Comparison of ENCODE assay signal across 27 mouse cellular contexts in the genomic region with DNA sequence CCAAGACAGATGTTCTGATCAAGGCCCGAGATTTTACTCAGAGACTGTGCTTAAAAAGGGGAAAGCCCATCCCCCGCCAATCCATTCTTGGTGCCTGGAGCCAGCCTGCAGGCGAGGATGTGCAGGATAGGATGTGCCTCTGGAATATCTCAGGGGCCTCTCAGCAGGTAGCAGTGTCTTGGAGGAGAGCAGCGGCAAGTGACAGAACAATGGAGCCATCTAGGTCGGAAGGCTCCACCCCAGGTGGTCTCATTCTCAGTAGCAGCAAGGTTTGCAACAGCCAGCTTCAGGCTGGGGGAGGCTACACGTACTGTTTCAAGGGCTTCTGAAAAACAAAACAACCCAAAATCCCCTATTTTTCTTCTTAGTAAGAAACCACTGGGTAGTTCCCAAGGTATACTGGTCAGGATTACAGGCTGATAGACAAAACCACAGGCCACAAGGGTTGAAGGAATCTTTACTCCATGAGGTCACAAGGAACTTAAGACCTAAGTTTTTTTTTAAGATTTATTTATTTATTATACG. TPM values are rescaled to one million over a fixed set of nuclear protein-coding genes. Genes with fewer than 3 reads are reported as not detected.
DNase-seq lines count a peak whose midpoint lies in the region; ATAC-seq lines count a peak whose summit lies in the region.
"Had no signal": no experiment of that assay in that cellular context is flagged by ENCODE, and none has a peak within 500 bp of the region (broad histone marks: within the 10 kb centered on the region; RNA-seq: fewer than 3 reads in every experiment).

No protein-coding gene starts in this region.

- ATAC-seq in CD4-positive, CD25-positive, alpha-beta regulatory T cell, adult 4 months: peak; percentile 33
- ATAC-seq: forebrain, embryonic 16.5 days; hindbrain, embryonic 16.5 days; Patski had no signal

- peak; percentile 46 for DNase-seq in thymus, postnatal 4 days
- DNase-seq in thymus, adult 18-20 months: no peak
- peak; percentile 98 for DNase-seq in R1 (ENCODE audit: low read depth, low spot score)
- no peak for DNase-seq in layer of hippocampus, adult 9-11 months
- DNase-seq in heart, postnatal 4 days: no peak
- DNase-seq in c-Kit-positive CD71-positive TER-119-positive erythroid progenitor cells, embryonic 14.5 days (ENCODE audit: low spot score): no peak
- DNase-seq: adrenal gland, postnatal 14 days; B cell, adult 2 months; cerebellum, adult 18-20 months; cerebellum, adult 9-11 months; cerebellum, postnatal 36 days; gastrocnemius, postnatal 10 days; heart, adult 18-20 months; kidney, adult 11 months had no signal

RNA-seq across cellular contexts. Expression of a gene that starts 21.8 kb away (rescaled TPM):
- polyA plus RNA-seq in CD4-positive, CD25-positive, alpha-beta regulatory T cell, adult 4 months (2017; shearing (Covaris generic)): under 1 TPM in 1 of 2 experiments, not detected in 1; 0.44 TPM
- total RNA-seq in heart, postnatal 4 days (2021): not detected
- total RNA-seq: gastrocnemius, postnatal 10 days; gastrocnemius, postnatal 4 days; heart, postnatal 25 days had no signal
- polyA plus RNA-seq: embryonic facial prominence, embryonic 13.5 days; forebrain, embryonic 12.5 days; forebrain, embryonic 16.5 days; heart, embryonic 11.5 days; heart, embryonic 15.5 days; Patski had no signal

RNA-seq across cellular contexts. Expression of a gene that starts 22.4 kb away (rescaled TPM):
- polyA plus RNA-seq in CD4-positive, CD25-positive, alpha-beta regulatory T cell, adult 4 months (2017; shearing (Covaris generic)): not detected
- total RNA-seq in heart, postnatal 4 days (2021): not detected
- total RNA-seq: adrenal gland, postnatal 14 days; gastrocnemius, postnatal 10 days; gastrocnemius, postnatal 4 days; heart, adult 18-20 months; heart, postnatal 25 days had no signal
- polyA plus RNA-seq: embryonic facial prominence, embryonic 13.5 days; forebrain, embryonic 12.5 days; forebrain, embryonic 16.5 days; frontal cortex, adult 2 months; heart, embryonic 11.5 days; heart, embryonic 15.5 days; hindbrain, embryonic 12.5 days; hindbrain, embryonic 16.5 days; intestine, embryonic 14.5 days; Patski had no signal

RNA-seq across cellular contexts. Expression of a gene that starts 33.4 kb away (rescaled TPM):
- polyA plus RNA-seq in CD4-positive, CD25-positive, alpha-beta regulatory T cell, adult 4 months (2017; shearing (Covaris generic)): 10 to 100 TPM; 78.8 to 89.1 TPM
- 10 to 100 TPM; 61.8 to 61.9 TPM for total RNA-seq in heart, postnatal 4 days (2021)

RNA-seq across cellular contexts. Expression of a gene that starts 35.2 kb away (rescaled TPM):
- polyA plus RNA-seq in CD4-positive, CD25-positive, alpha-beta regulatory T cell, adult 4 months (2017; shearing (Covaris generic)): 10 to 100 TPM; 34.9 to 86.7 TPM
- total RNA-seq in heart, postnatal 4 days (2021): 1 to 10 TPM; 3.4 to 3.7 TPM

RNA-seq across cellular contexts. Expression of a gene that starts 39.7 kb away (rescaled TPM):
- polyA plus RNA-seq in CD4-positive, CD25-positive, alpha-beta regulatory T cell, adult 4 months (2017; shearing (Covaris generic)): 10 to 100 TPM; 14.2 to 22.2 TPM
- 1 to 10 TPM; 4.5 to 5.3 TPM for total RNA-seq in heart, postnatal 4 days (2021)

Comparison
In these comparisons a context has a peak if more than half of its experiments do, and no peak if none do; other contexts are left out.
1. DNase-seq: peak in thymus, postnatal 4 days (single experiment) and R1 (single experiment); none in thymus, adult 18-20 months (0 of 2), layer of hippocampus, adult 9-11 months (single experiment), heart, postnatal 4 days (single experiment) and c-Kit-positive CD71-positive TER-119-positive erythroid progenitor cells, embryonic 14.5 days (single experiment).